Mouse (Mus musculus): ENCODE data around the gene Phf7.

Phf7 gene

DNA sequence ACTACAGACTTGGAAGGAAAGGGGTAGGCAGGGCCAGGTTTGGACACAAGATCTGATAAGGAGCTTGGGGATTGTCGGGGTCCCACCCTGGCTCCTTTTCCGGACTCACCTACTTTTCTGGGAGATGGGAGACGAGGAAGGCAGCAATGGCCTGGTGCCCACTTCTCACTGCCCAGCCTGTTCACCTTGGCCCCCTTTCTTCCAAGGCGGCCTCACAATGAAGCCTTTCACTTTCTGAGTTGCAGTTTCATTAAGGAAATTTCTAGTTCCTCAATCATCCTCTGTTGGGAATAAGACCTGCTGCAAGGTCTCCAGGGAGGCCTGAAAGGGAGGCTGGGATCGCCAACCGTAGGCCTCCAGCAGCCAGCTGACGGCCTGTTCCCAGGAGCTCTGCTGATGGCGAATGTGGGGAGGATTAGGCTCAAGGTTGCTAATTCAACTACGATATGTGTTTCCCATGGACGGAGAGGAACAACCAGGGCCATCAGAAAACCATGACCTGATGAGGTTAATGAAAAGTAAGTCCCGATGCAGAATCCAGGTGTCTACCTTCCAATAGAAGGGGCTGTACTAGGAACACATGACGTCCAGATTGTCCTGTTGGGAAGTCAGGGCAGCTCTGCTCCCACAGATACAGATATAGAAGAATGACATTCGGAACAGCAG lies 18.6 kb downstream of the Phf7 start:
- DNase-seq: no peak

- DNase-seq: no peak
These were observed 20.7 kb downstream of the Phf7 start for GRCm38 (mm10) chr14:31230442-31230841.

DNA sequence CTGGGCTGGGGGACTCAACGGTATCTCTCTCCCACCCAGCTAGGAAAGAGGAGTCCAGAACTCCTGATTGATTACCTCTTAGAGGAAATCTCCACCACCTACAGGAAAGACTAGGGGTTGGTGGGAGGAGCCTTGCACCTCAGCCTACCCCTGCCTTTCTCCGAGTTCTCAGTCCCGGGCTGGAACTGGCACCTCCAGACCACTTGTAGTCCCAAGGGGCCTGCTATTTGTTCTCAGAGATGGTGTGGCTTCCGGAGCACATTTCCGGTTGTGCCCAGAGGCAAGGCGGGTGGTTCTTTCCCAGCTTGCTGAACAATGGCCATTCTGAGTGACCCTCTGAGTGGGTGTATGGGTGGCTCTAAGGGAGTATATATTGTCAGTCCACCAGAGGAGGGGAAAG lies 22.9 kb downstream of the Phf7 start:
- no peak for DNase-seq

DNA sequence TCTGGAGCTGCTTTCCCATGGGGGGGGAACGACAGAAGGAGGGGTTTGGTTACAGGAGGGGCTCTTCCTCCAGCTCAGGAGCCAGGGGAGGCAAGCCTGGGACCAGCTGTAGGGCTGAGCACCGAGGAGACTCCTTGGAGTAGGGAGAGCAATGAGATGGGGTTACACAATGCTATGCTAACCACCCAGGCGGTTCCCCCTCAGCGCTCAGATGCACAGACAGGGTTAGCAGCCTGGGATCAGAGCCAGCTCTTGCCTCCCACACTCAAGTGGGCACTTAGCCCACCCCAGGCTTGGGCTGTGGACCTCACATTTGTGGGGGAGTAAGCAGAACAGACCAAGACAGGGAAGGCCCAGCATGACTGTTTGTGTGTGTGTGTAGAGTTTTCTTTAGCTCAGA lies 24.1 kb downstream of the Phf7 start:
- DNase-seq: no peak

GRCm38 (mm10) chr14:31217666-31218065 lies 33.5 kb downstream of the Phf7 start, which contains the start of gene Sema3g:
Gene Sema3g, plus strand, starts transcription at chr14:31217860.
- peak; percentile 87 for DNase-seq

GRCm38 (mm10) chr14:31216846-31217245 lies 34.3 kb downstream of the Phf7 start, which contains the start of gene Nisch:
Gene Nisch, minus strand, starts transcription at chr14:31216946.
- DNase-seq: no peak

GRCm38 (mm10) chr14:31215157-31216002 lies 35.7 kb downstream of the Phf7 start:
- DNase-seq: peak; percentile 86

DNA sequence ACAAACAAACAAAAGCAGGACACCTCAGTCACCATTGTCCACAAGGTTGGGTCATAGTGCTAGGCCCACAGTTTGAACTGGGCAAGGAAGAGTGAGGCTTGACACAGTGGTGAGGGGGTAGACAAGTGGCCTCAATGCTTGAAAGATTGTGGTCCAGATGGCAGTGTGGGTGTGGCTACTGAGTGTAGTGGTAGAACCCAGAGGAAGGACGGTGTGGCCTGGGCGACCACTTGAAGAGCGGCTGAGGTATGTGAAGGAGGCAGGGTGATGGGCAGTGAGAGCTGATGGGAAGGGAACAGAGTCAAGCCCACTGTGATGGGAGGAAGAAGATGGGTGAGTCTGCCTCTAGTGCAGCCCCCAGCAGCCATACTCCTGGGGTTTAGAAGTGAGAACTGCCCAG lies 36.4 kb downstream of the Phf7 start:
- DNase-seq: no peak

DNA sequence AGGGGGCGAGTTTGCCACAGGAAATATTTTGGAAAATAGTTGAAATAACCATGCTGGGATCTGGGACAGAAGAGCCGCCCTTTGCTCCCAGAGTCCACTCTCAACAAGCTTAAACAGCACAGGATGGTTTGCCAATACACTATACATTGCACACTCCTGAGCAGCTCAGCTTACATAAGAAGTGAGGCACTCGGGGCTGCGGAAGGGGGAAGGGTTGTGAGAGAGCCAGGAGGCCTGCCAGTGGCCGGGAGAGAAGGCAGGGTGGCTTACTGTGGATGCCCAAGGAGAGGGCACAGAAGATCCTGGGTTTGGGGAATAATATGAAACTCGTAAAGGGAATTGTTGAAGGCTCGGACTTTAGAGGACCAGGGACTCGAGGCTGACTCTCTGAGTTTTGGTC lies 37.2 kb downstream of the Phf7 start:
- no peak for DNase-seq

DNA sequence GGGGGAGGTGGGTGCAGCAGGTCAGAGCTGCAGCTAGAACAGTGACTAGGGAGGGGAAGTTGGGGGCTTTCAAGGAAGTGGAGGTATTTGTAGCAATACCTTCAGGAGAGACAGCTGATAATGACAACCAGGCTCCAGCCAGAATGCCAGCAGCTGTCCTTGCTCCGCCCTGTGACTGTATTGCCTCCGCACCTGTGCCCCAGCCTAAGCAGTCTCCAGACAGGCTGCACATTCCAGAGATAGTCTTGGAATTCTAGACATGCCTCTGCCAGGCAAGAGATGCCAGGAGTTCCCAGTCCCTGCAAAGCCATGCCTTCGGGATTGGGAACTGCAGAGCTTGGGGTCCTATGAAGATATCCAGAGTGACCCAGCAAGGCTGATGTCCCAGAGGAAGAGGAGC lies 38.6 kb downstream of the Phf7 start:
- DNase-seq: no peak

DNA sequence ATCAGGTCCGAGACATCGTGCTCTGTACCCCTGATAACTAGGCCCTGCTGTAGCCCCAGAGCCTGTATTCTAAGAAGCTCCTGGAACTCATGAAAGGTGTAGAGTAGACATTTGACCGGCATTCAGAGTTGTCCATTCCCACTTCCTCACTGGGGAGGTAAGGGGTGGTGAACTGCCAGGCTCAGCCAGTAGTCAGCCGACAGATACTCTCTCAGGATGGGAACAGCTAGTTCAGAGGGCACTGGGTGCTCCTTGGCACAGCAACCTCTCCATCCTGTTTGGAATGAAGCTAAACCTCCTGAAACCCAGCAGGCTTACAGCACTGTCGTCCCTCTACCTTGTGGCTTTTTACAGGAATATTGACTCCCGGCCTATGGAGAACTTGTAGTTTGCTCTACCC lies 39.3 kb downstream of the Phf7 start:
- DNase-seq: no peak

GRCm38 (mm10) chr14:31209133-31209557 lies 42.0 kb downstream of the Phf7 start:
- no peak for DNase-seq

- DNase-seq: no peak
These were observed 43.0 kb downstream of the Phf7 start, which contains the start of gene Tnnc1 for GRCm38 (mm10) chr14:31208084-31208483. Gene Tnnc1, plus strand, starts transcription at chr14:31208312.

GRCm38 (mm10) chr14:31207070-31207830 lies 43.9 kb downstream of the Phf7 start:
- no peak for DNase-seq

DNA sequence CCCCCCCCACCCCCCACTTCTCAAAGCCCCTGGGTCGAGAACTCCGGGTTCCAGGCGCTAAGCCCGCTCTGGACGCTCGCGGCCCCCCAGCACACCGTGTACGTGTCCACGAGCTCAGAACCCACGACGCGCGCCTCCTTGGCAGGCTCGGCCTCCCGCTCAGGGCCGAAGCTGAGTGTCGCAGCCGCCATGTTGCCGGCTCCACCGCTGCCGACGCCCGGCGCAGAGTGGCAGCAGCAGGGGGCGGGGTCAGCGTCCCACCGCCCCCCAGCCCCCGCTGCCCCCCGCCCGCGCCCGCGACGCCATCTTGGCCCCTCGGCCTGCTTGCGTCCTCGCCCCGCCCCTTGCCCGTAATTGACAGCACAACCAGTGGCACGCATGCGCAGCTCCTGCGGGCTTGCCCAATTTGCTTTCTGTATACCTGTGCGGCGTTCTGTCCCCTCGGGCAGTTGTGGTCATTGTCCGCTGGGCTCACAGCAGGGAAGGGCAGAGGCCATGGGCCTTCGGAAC lies 44.6 kb downstream of the Phf7 start:
- DNase-seq: peak; percentile 96

DNA sequence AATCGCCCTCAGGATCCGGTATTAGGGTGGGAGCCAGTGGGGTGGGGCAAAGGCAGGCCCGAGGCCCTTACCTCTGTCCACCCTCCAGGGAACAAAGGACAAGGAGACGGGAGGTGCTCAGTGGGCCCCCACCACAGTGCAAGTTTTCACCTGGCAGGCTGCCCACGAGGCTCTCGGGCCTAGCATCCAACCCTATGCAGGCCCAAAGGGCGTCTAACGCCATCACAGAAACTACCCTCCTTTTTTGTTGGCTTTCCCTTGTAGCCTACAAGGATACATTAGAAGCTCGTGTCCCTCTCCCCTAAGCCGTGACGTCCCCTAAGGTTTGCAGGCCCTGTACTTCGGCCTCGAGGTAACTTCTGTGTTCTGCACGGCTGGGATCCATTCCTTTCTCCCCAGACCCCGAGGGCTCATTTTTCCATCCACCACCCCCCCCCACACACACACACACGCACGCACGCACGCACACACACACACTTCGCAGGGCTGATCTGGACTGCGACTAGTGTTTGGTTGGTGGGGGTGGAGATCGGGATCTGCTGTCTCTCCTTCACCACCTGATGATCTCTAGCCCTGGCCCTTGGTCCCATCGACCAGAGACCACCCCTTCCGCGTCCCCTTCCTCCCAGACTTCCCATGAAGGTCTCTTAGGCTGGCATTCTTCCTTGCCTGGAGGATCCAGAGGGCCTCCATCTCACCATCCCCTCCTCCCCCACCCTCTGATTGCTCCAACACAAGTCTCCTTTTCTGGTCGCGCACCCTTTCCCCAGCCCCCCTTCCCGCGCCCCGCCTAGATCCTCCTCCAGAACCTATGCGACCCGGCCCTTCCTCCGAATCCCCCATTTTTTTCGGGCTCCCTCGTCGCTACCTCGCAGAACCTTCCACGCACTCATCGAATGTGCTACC lies 45.3 kb downstream of the Phf7 start:
- DNase-seq: peak; percentile 64

DNA sequence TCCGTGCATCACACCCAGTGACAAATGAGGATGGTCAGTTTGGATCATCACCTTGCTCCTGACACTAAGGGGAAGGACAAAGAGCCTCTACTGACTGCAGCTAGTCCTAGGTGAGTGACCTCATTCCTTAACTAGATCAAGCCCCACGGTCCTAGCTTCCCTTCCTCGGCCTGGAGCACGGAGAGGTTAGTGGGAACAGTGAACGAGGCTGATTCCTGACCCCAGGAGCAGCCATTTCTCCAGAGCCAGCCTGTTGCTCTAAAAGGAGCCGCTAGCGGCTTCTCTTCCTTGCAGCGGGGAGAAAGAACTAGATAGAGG lies 45.9 kb downstream of the Phf7 start:
- DNase-seq: peak; percentile 46

DNA sequence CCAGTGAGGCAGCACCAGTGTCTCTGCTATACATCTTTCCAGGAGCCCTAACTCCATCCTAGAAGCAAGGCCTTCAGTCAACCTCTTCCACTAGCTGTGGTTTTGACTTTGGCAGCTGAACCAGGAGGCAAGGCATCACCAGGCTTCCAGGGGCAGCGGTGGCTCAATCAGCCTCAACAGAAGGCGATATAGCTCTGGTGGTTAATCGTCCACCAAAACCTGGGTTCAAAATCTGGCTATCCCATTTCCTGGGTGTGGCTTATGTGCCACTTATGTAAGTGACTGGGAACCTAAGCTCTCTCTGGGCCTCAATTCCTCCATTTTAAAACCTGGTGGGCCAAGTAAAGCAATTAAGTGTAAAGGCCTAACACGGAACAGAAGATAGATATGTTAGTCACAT lies 46.3 kb downstream of the Phf7 start:
- DNase-seq: no peak

DNA sequence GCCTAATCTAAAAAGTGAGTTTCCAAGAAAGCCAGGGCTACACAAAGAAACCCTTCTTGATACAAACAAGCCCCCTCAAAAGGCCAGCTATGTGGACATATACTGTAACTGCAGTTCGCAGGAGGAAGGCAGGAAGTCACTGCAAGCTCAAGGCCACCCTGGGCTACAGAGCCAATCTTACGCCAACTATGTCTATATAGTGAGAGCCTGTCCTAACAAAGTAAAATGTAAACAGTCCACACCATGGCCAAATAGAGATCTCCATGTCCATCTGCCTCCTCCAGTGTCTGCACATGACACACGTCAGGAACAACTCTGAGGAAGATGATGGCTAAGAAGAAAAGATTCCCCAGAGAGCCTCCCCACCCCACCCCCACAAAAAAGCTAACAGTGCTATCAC lies 51.1 kb downstream of the Phf7 start:
- DNase-seq: no peak

DNA sequence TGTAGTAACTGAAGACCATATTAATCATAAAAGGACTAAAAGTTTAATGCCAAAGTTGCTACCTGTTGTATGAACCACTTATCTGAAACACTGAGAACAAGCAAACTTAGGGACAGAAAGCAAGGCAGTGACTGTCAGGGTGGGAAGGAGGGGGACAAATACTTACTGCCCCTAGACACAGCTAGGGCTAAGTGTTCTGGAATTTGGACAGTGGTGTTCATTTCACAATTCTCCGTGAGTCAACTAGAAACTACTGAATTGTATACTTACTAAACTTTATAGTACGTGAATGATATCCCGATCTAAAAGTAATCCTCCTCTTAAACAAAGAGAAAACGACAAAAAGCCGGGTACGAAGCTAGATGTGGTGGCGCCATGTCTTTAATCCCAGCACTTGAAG lies 51.5 kb downstream of the Phf7 start:
- no peak for DNase-seq

GRCm38 (mm10) chr14:31197547-31198516 lies 53.3 kb downstream of the Phf7 start:
- no peak for DNase-seq

Measured in retina, postnatal 1 day (tissue).